Mouse (Mus musculus): Measurements from ENCODE around the gene Abtb2. TPM values are rescaled to one million over a fixed set of nuclear protein-coding genes. Genes with fewer than 3 reads are reported as not detected.

Abtb2 gene
- polyA plus RNA-seq, 1 experiment from 2014 or later = 15.6 TPM

DNA sequence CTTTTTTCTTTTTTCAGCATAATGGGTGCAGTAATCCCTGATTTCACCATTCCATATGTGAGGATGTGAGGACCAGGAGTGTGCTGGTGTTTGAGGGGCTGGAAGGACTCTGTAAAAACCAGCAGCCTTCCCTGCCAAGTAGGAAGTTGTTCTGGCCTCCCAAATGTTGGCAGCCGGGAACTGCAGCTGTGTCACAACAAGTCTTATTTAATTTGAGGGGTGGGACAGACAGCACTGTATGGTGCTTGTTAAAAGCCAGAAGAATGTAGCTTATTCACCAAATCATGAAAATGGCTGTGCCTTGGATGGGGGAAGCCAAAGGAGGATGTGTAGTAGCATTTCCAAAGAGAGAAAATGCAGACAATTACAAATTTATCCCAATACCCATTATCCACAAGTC lies 78.3 kb downstream of the Abtb2 start:
- H3K9ac ChIP-seq (ENCODE audit: low read depth, low read length) = no peak overlapping the region
- H3K27me3 ChIP-seq (ENCODE audit: control insufficient read depth, insufficient read depth, low read length) = no peaks in the 10 kb centered on the region
- H3K36me3 ChIP-seq (ENCODE audit: control insufficient read depth, insufficient read depth, low read length) = no peaks in the 10 kb centered on the region
- no peak overlapping the region for H3K4me3 ChIP-seq (ENCODE audit: low read depth, low read length)
- no peak for ATAC-seq (replicated peaks; ENCODE audit: insufficient number of reproducible peaks, low FRiP score, low TSS enrichment)
- no peak overlapping the region for H3K4me2 ChIP-seq
- H3K9me3 ChIP-seq (replicated peaks; ENCODE audit: control insufficient read depth, low read length) = no peaks in the 10 kb centered on the region
- H3K4me1 ChIP-seq (ENCODE audit: control insufficient read depth, insufficient read depth, low read length) = peaks cover 32% of the 10 kb centered on the region
- no peak overlapping the region for H3K27ac ChIP-seq (ENCODE audit: low read depth, low read length)
- 68% methylated on average over 1 of the region's 1 CpGs for WGBS (ENCODE audit: insufficient replicate concordance)

DNA sequence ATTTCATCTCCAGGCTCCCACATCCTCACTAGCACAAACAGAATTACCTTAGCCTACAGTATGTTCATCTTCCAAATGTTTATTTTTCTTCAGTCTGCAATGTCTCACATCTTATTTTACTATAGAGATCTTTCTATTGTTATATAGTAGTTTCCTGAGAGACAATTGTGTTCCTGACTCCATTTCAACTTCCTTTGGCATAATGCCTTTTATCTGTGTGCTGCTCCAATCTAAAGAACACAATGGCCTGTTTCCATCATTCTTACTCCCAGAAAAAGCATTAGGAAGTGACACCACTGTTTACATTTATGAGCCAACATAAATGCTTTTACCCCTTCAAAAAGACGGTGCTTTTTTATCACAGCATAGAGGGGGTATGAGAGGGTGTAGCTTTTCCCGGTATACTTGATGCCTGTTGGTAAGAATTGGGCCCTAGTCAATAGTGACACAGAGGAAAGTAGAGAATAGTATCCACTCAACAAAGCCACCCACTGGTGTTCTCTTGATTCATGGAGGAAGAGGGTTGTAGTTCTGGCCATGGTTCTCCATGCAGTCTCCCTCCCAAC lies 84.3 kb downstream of the Abtb2 start:
- no peak overlapping the region for H3K9ac ChIP-seq (ENCODE audit: low read depth, low read length)
- peaks cover 30% of the 10 kb centered on the region for H3K4me1 ChIP-seq (ENCODE audit: control insufficient read depth, insufficient read depth, low read length)
- H3K9me3 ChIP-seq (replicated peaks; ENCODE audit: control insufficient read depth, low read length) = no peaks in the 10 kb centered on the region
- no peak overlapping the region for H3K4me3 ChIP-seq (ENCODE audit: low read depth, low read length)
- no peaks in the 10 kb centered on the region for H3K36me3 ChIP-seq (ENCODE audit: control insufficient read depth, insufficient read depth, low read length)
- WGBS (ENCODE audit: insufficient replicate concordance) = 69% methylated on average over 2 of the region's 2 CpGs
- no peak overlapping the region for H3K4me2 ChIP-seq
- no peaks in the 10 kb centered on the region for H3K27me3 ChIP-seq (ENCODE audit: control insufficient read depth, insufficient read depth, low read length)
- no peak overlapping the region for H3K27ac ChIP-seq (ENCODE audit: low read depth, low read length)
- no peak for ATAC-seq (replicated peaks; ENCODE audit: insufficient number of reproducible peaks, low FRiP score, low TSS enrichment)

DNA sequence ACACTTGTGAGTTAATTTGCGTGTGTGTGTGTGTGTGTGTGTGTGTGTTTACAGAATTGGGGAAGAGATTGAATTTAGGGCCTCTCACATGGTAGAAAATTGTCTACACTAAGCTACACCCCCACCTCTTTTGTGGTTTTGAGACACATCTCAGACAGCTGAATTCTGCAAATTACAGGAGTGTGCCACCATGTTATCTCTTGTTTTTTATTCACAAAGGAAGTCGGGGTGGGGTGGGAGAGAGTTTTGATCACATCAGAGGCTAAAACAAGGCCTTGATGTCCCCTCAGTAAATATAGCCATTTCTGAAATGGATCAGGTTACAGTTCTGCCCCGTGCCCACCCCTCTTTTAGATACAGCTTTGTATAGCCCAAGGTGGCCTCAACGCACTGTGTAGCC lies 86.0 kb downstream of the Abtb2 start:
- H3K4me3 ChIP-seq (ENCODE audit: low read depth, low read length) = no peak overlapping the region
- no peak overlapping the region for H3K9ac ChIP-seq (ENCODE audit: low read depth, low read length)
- H3K27me3 ChIP-seq (ENCODE audit: control insufficient read depth, insufficient read depth, low read length) = no peaks in the 10 kb centered on the region
- no peak overlapping the region for H3K27ac ChIP-seq (ENCODE audit: low read depth, low read length)
- no peak overlapping the region for H3K4me2 ChIP-seq
- no peak for ATAC-seq (replicated peaks; ENCODE audit: insufficient number of reproducible peaks, low FRiP score, low TSS enrichment)
- 58% methylated on average over 4 of the region's 4 CpGs for WGBS (ENCODE audit: insufficient replicate concordance)
- H3K36me3 ChIP-seq (ENCODE audit: control insufficient read depth, insufficient read depth, low read length) = no peaks in the 10 kb centered on the region
- H3K9me3 ChIP-seq (replicated peaks; ENCODE audit: control insufficient read depth, low read length) = no peaks in the 10 kb centered on the region
- H3K4me1 ChIP-seq (ENCODE audit: control insufficient read depth, insufficient read depth, low read length) = peaks cover 39% of the 10 kb centered on the region

DNA sequence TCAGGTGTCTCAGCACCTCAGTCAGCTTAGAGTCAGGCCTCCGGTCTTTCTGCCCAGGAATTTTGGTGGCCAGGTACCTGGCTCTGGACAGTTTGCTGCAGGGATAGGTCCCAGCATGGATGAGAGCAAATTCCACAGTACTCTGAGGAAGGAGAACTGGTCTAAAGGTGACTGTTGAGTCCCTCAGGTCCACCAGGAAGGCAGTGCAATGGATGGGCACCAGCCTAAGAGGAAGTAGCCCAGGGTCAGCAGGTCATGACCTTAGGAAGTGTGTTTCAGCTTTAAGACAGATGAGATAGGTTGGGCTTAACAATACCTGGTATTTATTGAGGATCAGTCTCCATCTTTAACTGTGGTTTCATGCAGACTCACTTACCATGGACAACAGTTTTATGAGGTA lies 88.9 kb downstream of the Abtb2 start:
- Histone ChIP-seq H3K9me3 (replicated peaks; ENCODE audit: control insufficient read depth, low read length) (no peaks in the 10 kb centered on the region), H3K27ac (ENCODE audit: low read depth, low read length) (no peak overlapping the region), H3K4me2 (no peak overlapping the region), H3K4me1 (ENCODE audit: control insufficient read depth, insufficient read depth, low read length) (peaks cover 45% of the 10 kb centered on the region), H3K4me3 (ENCODE audit: low read depth, low read length) (no peak overlapping the region), H3K9ac (ENCODE audit: low read depth, low read length) (no peak overlapping the region), H3K36me3 (ENCODE audit: control insufficient read depth, insufficient read depth, low read length) (no peaks in the 10 kb centered on the region), H3K27me3 (ENCODE audit: control insufficient read depth, insufficient read depth, low read length) (no peaks in the 10 kb centered on the region)
- ATAC-seq (replicated peaks; ENCODE audit: insufficient number of reproducible peaks, low FRiP score, low TSS enrichment) = no peak
- WGBS (ENCODE audit: insufficient replicate concordance) = 91% methylated on average over 1 of the region's 1 CpGs

DNA sequence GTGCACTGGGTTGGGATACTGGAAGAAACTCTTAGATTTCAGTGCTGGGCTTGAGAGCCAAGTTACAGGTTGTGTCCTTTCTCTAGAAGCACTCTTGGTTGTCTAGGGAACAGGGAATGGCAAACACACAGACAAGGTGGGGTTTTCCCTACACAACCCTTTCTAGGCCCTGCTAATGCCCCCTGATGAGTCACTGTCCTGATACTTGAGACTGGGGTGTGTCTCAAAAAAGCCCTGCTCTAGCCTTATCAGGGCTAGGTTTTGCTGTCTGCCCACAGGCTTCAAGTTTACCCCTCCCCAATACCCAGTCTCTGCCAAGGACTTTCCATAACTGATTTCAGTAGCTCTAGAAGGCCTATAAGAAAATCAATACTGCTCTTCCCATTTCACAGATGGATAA lies 89.9 kb downstream of the Abtb2 start:
- Histone ChIP-seq H3K4me1 (ENCODE audit: control insufficient read depth, insufficient read depth, low read length) (peaks cover 50% of the 10 kb centered on the region), H3K27me3 (ENCODE audit: control insufficient read depth, insufficient read depth, low read length) (no peaks in the 10 kb centered on the region), H3K4me3 (ENCODE audit: low read depth, low read length) (no peak overlapping the region), H3K4me2 (no peak overlapping the region), H3K9me3 (replicated peaks; ENCODE audit: control insufficient read depth, low read length) (no peaks in the 10 kb centered on the region), H3K36me3 (ENCODE audit: control insufficient read depth, insufficient read depth, low read length) (no peaks in the 10 kb centered on the region), H3K9ac (ENCODE audit: low read depth, low read length) (no peak overlapping the region), H3K27ac (ENCODE audit: low read depth, low read length) (no peak overlapping the region)
- no peak for ATAC-seq (replicated peaks; ENCODE audit: insufficient number of reproducible peaks, low FRiP score, low TSS enrichment)

DNA sequence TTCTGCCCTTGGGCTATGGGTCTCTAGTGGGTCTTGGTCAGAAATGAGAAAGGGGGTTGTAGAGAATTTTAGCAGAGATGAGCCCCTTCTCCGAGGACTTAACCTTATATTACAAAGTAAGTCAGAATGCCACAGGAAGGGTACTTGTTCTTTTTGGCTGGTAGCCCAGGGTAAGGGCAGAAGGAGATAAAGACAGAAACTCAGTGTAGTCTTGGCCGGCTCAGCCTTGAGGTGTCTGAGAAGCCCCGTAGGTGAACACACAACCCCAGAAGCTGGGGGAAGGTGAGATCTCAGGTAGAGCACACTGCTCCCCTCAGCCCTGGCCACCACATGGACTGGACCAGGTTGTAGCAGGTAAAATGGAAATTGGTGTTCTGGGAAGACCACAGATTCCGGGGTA lies 93.1 kb downstream of the Abtb2 start:
- peaks cover 44% of the 10 kb centered on the region for H3K4me1 ChIP-seq (ENCODE audit: control insufficient read depth, insufficient read depth, low read length)
- H3K27ac ChIP-seq (ENCODE audit: low read depth, low read length) = no peak overlapping the region
- no peak overlapping the region for H3K9ac ChIP-seq (ENCODE audit: low read depth, low read length)
- no peak overlapping the region for H3K4me2 ChIP-seq
- no peak overlapping the region for H3K4me3 ChIP-seq (ENCODE audit: low read depth, low read length)
- no peaks in the 10 kb centered on the region for H3K9me3 ChIP-seq (replicated peaks; ENCODE audit: control insufficient read depth, low read length)
- 58% methylated on average over 4 of the region's 4 CpGs for WGBS (ENCODE audit: insufficient replicate concordance)
- ATAC-seq (replicated peaks; ENCODE audit: insufficient number of reproducible peaks, low FRiP score, low TSS enrichment) = no peak
- no peaks in the 10 kb centered on the region for H3K27me3 ChIP-seq (ENCODE audit: control insufficient read depth, insufficient read depth, low read length)
- H3K36me3 ChIP-seq (ENCODE audit: control insufficient read depth, insufficient read depth, low read length) = no peaks in the 10 kb centered on the region

DNA sequence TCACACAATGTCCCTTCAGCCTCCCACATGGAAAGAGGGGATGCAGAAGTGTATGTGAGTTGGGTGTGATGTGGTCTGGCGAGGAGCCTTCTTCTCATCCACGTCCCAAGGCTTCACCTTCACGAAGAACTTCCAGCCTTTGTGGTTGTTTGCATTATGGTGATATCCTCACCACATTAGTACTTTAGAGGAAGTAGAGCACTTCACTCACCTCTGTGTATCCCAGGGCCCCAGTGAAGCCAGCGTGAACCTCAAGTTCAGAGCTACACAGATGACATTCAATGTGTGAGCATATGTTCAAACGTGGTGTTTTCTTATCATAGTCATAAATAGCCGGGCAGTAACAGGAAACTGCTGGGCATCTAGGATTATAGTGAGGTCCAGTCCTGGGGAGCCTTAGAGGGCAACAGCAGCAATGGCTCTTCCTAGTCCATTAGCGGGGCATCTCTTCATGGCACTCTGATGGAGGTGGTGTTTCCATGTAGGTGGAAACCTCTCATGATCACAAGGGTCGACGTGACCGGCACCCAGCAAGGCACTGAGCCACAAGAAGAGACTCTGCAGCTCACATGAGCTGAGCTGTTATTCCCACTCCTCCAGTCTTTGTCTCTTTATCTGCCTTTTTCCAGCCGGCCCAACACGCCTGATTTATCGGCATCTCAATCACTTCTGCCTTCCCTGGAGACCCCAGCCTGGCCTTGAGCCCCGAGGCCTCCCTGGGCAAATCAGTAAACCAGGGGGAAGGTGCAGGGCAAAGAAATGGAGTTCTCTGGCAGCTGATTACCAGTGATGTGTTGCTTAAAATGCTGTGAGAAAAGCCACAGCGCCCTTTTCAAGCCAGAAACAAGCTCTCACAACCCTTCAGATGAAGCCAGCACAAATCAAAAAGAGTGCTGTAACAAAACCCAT lies 93.8 kb downstream of the Abtb2 start:
- Histone ChIP-seq H3K9me3 (replicated peaks; ENCODE audit: control insufficient read depth, low read length) (no peaks in the 10 kb centered on the region), H3K36me3 (ENCODE audit: control insufficient read depth, insufficient read depth, low read length) (no peaks in the 10 kb centered on the region), H3K4me3 (ENCODE audit: low read depth, low read length) (no peak overlapping the region), H3K27me3 (ENCODE audit: control insufficient read depth, insufficient read depth, low read length) (no peaks in the 10 kb centered on the region), H3K27ac (ENCODE audit: low read depth, low read length) (0 out of 2 replicates have a peak overlapping the region, but pooled peaks have one; percentile 22), H3K4me2 (no peak overlapping the region), H3K9ac (ENCODE audit: low read depth, low read length) (no peak overlapping the region), H3K4me1 (ENCODE audit: control insufficient read depth, insufficient read depth, low read length) (peaks cover 41% of the 10 kb centered on the region)
- WGBS (ENCODE audit: insufficient replicate concordance) = 55% methylated on average over 15 of the region's 15 CpGs
- ATAC-seq (replicated peaks; ENCODE audit: insufficient number of reproducible peaks, low FRiP score, low TSS enrichment) = no peak

DNA sequence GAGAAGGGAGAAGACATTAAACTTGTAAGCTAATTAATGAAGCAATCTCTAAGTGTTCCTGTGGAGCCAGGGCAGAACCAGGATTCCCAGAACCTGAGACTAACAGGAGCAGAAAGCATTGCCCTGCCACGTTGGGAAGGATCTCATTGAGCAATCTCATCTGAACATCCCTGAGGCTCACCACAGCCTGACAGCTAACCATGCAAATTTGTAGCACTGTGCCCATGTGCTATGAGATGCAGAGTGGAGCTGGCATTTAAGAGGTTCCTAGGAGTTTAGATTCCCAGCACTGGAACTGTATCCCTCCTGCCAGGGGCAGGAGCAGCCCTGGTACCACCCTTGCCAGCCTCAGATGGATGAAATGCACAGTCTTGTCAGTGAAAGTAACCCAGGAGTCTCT lies 95.6 kb downstream of the Abtb2 start:
- Histone ChIP-seq H3K27ac (ENCODE audit: low read depth, low read length) (peak overlapping the region; percentile 63), H3K36me3 (ENCODE audit: control insufficient read depth, insufficient read depth, low read length) (no peaks in the 10 kb centered on the region), H3K27me3 (ENCODE audit: control insufficient read depth, insufficient read depth, low read length) (no peaks in the 10 kb centered on the region), H3K4me3 (ENCODE audit: low read depth, low read length) (no peak overlapping the region), H3K9me3 (replicated peaks; ENCODE audit: control insufficient read depth, low read length) (no peaks in the 10 kb centered on the region), H3K9ac (ENCODE audit: low read depth, low read length) (no peak overlapping the region), H3K4me2 (no peak overlapping the region), H3K4me1 (ENCODE audit: control insufficient read depth, insufficient read depth, low read length) (peaks cover 31% of the 10 kb centered on the region)
- no peak for ATAC-seq (replicated peaks; ENCODE audit: insufficient number of reproducible peaks, low FRiP score, low TSS enrichment)
- 45% methylated on average over 1 of the region's 1 CpGs for WGBS (ENCODE audit: insufficient replicate concordance)

DNA sequence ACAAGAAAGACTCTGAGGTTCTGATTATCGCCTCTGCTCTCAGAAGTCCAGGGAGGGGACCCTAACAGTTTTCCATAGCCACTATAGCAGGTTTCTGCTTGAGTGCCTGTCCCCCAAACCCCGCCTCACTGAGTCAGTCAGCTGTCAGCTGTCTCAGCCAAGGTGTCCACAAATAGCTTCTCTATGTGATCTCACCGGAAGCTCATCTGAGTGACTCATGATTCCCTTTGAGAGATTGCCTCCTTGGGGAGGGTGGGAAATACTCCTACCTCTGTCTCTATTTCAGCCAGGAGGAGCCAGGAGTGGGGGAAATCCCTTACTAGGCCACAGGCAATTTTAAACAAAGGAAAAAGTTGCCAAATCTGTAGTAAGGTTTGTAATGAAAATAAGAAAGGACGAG lies 96.0 kb downstream of the Abtb2 start:
- WGBS (ENCODE audit: insufficient replicate concordance) = 36% methylated on average over 4 of the region's 4 CpGs
- Histone ChIP-seq H3K4me2 (no peak overlapping the region), H3K27ac (ENCODE audit: low read depth, low read length) (peak overlapping the region; percentile 63), H3K9me3 (replicated peaks; ENCODE audit: control insufficient read depth, low read length) (no peaks in the 10 kb centered on the region), H3K4me3 (ENCODE audit: low read depth, low read length) (no peak overlapping the region), H3K36me3 (ENCODE audit: control insufficient read depth, insufficient read depth, low read length) (no peaks in the 10 kb centered on the region), H3K9ac (ENCODE audit: low read depth, low read length) (no peak overlapping the region), H3K4me1 (ENCODE audit: control insufficient read depth, insufficient read depth, low read length) (peaks cover 31% of the 10 kb centered on the region), H3K27me3 (ENCODE audit: control insufficient read depth, insufficient read depth, low read length) (no peaks in the 10 kb centered on the region)
- peak; percentile 60; the same call in 1 of the 2 replicates for ATAC-seq (replicated peaks; ENCODE audit: insufficient number of reproducible peaks, low FRiP score, low TSS enrichment)
